ENCODE assay signal across 9 mouse cellular contexts in genomic region chrX:9200380-9200917, GRCm38 (mm10). TPM values are rescaled to one million over a fixed set of nuclear protein-coding genes. Genes with fewer than 3 reads are reported as not detected.
DNase-seq lines count a peak whose midpoint lies in the region; ATAC-seq and TF ChIP-seq lines count a peak whose summit lies in the region.
"Had no signal": no experiment of that assay in that cellular context is flagged by ENCODE, and none has a peak within 500 bp of the region (broad histone marks: within the 10 kb centered on the region; RNA-seq: fewer than 3 reads in every experiment).

No protein-coding gene starts in this region.

- H3K4me1 ChIP-seq in lung, embryonic 14.5 days (ENCODE audit: insufficient read depth) = no peaks in the 10 kb centered on the region

- H3K4me3 ChIP-seq in lung, embryonic 14.5 days (ENCODE audit: low read depth, low read length) = peak overlapping the region; percentile 41

- no peaks in the 10 kb centered on the region for H3K27me3 ChIP-seq in lung, embryonic 14.5 days (ENCODE audit: insufficient read depth, low read length)

- TF ChIP-seq CTCF in lung, embryonic 14.5 days (IDR thresholded peaks at IDR 0.05; ENCODE audit: low read depth) = 0 out of 2 replicates have a peak, but pooled peaks have one; percentile 7

- H3K9me3 ChIP-seq in lung, embryonic 14.5 days (ENCODE audit: low read depth, low read length) = no peaks in the 10 kb centered on the region

- H3K36me3 ChIP-seq in lung, embryonic 14.5 days (ENCODE audit: insufficient read depth) = no peaks in the 10 kb centered on the region

- no peak overlapping the region for H3K27ac ChIP-seq in lung, embryonic 14.5 days (ENCODE audit: low read depth)

- WGBS in lung, embryonic 14.5 days = 8% methylated on average over 54 of the region's 72 CpGs

- peak overlapping the region; percentile 66 for H3K4me2 ChIP-seq in lung, embryonic 14.5 days

- peak overlapping the region; percentile 20 for H3K9ac ChIP-seq in lung, embryonic 14.5 days

- ATAC-seq in lung, embryonic 14.5 days (ENCODE audit: insufficient read depth) = peak; percentile 73

- peak; percentile 28 to 42 for DNase-seq in right cerebral cortex, postnatal 10 days (ENCODE audit: low spot score in 2 of 2)
- no peak for DNase-seq in right cerebral cortex, adult 2 months (ENCODE audit: low spot score in 2 of 2)
- DNase-seq in cerebellum, postnatal 10 days = peak; percentile 62 to 69
- DNase-seq in gastrocnemius, postnatal 4 days (ENCODE audit: low spot score in 2 of 2) = peak; percentile 9 to 20
- peak; percentile 57 for DNase-seq in kidney, adult 18-20 months
- peak; percentile 53 for DNase-seq in lung, embryonic 14.5 days
- peak; percentile 2 for DNase-seq in ovary, postnatal 10 days (ENCODE audit: low spot score)
- DNase-seq in frontal cortex, postnatal 36 days (ENCODE audit: low spot score in 2 of 2) = no peak

RNA-seq across cellular contexts. Expression of gene Lancl3, which starts 0.7 kb away (rescaled TPM):
- total RNA-seq in gastrocnemius, postnatal 4 days (2021) = under 1 TPM; 0.34 to 0.60 TPM
- 1.1 and 1.4 TPM in 2 replicates for polyA plus RNA-seq in lung, embryonic 14.5 days (2014; fragmentation: Nextera tagmentation; extraction: Ambion mirVana)

RNA-seq across cellular contexts. Expression of gene Gm14862, which starts 56.2 kb away (rescaled TPM):
- total RNA-seq in gastrocnemius, postnatal 4 days (2021) = not detected
- polyA plus RNA-seq in lung, embryonic 14.5 days (2014; fragmentation: Nextera tagmentation; extraction: Ambion mirVana) = 0.25 TPM in 1 of 2 replicates, not detected in the other
- total RNA-seq: neutrophil, adult 5-6 weeks had no signal

Comparison
In these comparisons a context has a peak if more than half of its experiments do, and no peak if none do; other contexts are left out.
1. DNase-seq: peak in right cerebral cortex, postnatal 10 days (2 of 2), cerebellum, postnatal 10 days (2 of 2), gastrocnemius, postnatal 4 days (2 of 2), kidney, adult 18-20 months (single experiment), lung, embryonic 14.5 days (single experiment) and ovary, postnatal 10 days (single experiment); none in right cerebral cortex, adult 2 months (0 of 2) and frontal cortex, postnatal 36 days (0 of 2).